Mouse (Mus musculus): ENCODE measurements around the gene Pex14.

The Pex14 gene

DNA sequence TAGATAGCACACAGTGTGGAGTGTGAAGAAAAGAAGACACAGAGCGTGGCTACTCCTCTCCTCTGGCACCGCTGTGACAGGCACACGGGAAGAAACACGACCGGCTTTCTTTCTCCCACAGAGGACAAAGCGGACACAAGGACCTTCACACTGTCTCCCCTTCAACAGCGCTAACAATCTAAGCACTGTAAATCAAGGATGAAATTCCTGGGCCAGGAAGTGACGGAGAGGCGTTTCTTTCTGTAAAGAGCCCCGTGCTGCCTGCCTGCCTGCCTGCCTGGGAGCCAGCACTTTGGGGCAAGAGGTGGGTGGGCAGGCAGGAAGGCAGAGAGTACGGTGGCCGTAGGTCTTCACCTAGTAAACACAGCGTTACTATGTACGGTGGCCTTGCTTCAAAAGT, 42.2 kb downstream of the Pex14 start:
- no peak for DNase-seq (ENCODE audit: low spot score)

DNA sequence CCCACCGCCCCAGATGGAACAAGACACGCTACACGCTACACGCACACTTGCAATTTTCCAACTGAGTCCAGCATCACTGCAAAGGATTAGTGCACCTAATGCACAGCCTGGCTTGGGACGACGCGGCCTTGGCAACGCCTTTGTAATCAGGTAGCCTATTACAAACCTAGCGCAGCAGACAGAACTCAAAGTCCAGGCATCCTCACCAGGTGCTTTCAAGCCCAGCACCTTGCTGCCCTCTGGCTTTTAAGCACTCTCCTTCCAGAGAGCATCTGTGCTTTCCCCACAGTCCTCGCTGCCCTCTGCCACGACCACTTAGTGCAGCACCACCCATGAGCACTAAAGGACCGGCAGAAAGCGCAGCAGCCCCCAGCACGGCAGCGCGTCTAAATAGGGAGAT, 42.7 kb downstream of the Pex14 start:
- DNase-seq (ENCODE audit: low spot score) = no peak

DNA sequence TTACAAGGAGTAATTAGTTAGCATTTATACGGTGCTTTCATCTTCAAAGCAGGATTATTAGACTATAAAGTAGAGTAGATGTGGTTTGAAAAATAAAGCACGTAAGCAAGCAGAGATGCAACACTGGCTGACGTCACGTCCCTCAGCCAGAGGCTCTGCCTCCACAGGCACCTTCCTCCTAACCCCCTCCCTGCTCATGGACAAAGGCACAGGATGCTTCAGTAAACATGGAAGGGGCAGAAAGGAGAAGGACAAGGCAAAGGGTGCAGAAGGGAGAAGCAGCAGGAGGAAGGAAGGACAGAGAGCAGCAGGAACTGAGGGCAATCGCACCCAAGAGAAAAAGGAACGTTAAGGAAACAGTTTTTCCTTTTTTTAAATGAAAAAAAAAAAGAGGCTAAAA, 43.8 kb downstream of the Pex14 start:
- no peak for DNase-seq (ENCODE audit: low spot score)

DNA sequence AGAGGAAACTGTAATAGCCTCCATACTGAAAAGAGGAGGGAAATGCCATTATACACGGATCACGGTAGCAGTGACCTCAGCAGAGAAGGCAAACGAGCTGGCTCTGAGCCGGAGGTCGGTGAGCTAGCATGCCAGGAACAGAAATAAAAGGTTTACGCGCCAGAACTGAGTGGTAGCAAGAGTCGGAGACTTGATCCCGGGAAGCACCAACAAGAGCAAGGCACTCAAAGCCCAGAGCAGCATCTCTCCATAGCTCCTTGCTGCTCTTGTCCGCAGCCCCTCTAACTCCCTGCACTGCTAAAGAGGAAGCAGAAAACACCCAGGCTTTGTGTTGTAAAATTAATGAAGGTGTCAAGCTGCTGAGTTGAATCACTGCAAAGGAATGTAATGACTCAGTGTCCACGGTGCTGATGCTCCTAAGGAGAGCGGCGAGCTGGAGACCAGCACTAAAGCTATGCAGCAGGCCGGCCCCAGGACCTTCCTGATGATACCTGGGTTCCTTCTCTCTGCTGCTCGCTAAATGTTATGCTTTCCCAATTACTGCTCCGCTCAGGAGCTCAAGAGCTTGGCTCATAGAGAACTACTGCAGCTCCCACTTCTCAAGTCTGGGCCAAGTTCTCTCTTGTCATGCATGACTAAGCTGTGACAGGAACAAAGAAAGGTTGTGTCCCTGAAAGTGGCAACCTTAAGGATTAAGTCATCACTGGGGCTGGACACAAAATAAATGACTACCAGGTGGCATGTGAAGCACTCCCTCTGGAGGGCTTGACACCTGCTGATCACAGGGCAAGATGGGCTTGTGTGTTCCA, 50.1 kb downstream of the Pex14 start:
- no peak for DNase-seq (ENCODE audit: low spot score)

DNA sequence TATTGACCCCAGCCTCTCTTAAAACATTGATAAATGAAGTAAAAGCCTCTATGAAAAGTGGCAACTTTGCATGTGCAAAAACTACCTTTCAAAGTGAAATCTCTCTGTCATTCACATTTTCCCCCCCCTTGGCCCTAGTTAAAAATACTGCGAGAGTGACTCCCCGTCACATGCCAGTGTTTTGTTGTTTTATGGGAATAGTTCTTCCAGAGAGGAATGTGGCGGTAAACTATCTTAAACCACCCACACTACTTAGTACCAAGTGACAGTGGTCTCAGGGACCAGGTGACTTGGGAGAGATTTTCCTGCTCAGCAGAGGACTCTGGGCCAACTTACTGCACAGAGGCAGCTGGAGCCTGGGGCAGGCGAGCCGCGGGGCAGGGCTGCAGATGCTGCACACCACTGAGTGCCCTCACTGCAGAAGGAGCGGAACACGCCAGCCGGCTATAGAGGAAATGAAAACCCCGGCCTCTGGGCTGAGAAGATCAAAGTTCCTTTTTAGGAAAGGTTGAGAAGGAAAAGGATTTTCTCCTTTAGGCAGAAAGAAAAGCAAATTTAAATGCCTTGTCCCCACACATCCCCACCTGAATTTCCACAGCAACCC, 50.9 kb downstream of the Pex14 start:
- DNase-seq (ENCODE audit: low spot score) = no peak

DNA sequence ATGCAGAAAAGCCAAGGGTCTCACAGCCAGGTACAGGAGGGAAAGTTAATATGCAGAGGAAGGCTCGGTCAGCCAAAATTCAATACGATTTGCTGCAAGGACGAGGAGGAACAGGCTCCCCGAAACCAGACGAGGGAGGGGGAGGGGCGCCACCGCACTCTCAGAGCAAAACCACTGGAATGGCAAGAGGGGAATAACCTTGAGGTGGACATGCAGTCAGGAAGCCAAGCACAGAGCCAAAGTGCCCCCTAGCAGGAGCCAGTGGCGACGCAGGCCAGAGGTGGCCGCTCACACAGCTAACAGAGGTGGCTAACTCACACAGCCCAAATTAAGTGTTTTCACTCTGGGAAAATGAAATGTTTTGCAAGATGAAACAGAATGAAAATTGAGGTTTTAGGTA, 52.3 kb downstream of the Pex14 start:
- DNase-seq (ENCODE audit: low spot score) = peak; percentile 79

DNA sequence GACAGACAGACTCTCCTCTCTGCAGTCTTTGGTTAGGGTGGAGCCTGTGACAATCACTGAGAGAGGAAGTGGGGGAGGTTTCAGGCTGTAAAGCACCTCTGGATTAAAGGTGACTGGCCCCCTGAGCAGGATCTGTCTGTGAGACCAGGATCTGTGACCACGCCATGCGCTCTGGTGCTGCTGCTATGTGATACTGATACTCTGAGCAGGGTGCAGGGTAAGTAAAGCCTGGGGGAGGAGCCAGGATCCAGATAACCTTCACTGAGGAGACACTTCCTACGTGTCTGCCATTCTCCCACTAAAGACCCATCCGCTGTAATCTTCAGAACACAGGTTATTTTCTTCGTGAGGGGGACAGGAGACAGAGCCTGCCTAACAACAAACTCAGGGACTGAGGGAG, 53.8 kb downstream of the Pex14 start:
- DNase-seq (ENCODE audit: low spot score) = no peak

DNA sequence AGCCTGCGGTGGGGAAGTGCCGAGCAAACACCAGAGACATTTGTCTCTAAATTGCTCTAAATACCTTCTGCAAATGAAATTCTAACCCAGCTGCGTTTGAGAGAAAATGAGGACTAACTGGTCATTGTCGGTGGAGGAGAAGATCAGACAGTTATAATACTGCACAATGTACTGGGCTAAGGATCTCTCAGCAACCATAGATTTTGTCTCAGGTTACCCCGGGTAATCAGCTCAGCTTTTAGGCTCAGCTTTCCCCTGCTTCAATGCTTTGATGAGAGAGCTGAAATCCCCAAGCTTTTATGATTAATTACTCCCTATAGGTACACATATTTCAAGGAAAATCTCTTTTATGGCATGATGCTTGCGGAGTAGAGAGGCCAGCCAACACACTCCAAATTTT, 59.4 kb downstream of the Pex14 start:
- DNase-seq (ENCODE audit: low spot score) = no peak

DNA sequence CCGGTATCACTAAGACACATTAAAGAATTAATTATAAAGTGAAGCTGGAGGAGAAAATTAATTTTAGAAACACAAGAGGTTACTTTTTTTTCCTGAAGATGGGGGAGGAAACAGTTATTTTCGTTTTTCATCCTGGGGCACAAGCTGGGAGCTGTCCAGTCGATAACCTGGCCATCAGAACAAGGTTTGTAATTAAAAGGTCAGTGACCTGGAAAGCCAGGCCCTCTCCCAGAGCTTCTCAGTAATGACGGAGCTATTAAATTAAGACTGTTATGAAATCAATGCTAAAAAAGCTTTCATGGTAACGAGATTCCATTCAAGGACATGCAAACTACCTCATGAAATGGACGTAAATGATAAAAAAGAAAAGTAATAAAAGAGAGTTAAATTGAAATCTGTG, 62.0 kb downstream of the Pex14 start:
- no peak for DNase-seq (ENCODE audit: low spot score)

DNA sequence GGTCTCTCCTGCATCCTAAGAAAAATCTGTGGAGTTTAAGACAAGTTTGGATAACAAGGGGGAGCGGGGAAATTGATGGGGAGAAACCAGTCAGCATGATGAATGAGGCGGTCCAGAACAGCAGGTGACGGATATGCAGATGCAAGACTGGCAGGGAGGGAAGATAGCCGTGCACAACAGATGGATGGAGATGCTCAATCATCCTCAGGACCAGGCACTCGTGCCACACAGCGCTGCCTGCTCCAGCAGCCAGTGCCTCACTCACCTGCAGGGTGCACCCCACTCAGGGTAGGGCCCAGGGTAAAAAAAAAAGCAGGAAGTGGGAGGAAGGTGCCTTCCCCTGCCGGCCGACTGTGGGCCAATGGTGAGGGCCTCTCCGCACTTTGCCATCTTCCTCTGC, 63.1 kb downstream of the Pex14 start:
- DNase-seq (ENCODE audit: low spot score) = no peak

DNA sequence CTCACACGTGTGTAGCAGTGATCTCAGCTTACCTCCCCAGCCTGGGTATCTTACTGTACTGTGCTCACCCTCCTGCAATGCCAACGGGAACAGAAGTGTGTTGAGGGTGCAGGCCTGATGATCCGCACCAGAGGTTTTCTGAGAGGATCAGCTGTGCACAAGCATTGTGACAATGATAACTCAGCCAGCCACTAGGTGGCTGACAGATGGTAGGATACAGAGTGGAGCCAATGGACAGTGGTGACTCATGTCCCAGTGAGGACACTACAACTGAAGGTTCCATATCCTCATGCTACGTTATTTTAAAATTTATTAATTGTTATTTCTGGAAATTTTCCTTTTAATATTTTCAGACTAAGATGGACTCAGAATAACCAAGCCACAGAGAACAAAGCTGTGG, 68.2 kb downstream of the Pex14 start:
- DNase-seq (ENCODE audit: low spot score) = no peak

DNA sequence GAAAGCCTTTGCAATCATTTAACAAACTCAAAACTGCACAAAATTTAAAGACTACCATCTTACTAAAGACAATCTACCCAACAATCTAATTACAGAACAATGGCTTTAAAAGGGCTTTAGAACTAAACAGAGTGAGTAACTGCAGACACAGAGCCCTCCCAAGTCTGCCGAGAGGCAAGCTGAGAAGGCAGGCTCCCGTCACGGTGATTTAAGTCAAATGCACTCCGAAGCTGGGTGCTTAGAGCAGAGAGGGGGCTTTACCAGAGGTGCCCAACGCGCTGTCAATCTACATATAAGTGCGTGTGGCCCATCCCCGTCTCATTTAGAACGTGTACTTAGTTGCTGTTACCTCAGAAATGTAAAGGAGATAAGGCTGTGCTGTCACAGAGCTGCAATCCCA, 72.1 kb downstream of the Pex14 start:
- no peak for DNase-seq (ENCODE audit: low spot score)

DNA sequence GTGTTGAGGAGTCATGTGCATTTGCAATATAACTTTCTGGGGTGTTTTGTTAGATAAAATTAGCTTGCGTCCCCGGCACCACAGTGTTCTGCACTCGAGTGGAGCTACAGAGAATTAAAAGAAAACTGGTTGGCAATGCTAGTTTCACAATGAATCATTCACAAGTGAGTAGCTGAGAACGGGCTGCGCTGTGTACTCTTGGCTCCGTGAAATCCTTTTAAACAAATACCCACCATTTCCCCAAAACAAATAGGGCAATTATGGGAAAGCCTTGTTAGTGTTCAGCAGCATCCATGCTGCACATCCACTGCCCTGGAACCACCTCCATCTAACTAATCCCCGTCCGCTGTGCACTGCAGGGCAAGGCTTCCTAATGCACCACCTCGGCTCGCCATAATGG, 74.4 kb downstream of the Pex14 start:
- DNase-seq (ENCODE audit: low spot score) = no peak

DNA sequence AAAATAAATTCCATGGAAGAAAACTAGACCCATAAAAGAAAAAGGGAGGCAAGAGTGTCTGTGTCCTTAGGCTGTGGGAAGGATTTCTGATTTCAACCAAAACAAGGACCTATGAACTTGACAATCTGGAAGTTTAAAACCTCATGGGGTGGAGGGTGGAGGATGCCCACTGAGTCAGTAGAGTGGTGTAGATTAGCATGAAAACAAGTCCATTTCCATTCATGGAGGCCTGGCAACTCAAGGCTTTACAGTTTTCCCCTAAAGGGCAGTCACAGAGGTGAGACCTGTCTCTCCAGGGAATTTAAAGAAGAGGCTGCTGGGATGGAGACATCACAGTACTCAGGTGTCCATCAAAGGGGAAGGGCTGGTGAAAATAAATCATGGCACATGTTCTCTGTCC, 78.7 kb downstream of the Pex14 start:
- no peak for DNase-seq (ENCODE audit: low spot score)

DNA sequence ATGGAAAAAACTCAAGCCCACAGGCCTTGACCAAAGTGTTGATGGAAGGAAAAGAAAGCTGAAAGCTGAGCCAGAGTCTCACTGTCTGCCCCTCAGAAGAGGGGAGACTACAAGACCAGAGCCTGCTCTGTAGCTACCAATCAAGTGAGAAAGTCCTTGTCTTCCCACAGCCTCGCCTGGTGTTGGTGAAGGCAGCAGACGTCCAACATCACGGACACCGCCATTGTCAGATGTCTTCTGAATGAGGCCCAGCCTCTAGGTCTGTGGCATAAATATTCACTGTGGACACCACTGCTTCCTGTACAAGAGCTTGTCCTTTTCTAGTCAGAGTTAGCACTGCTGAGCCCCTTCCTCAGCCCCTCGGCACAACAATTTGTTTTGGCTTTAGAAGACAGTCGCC, 80.2 kb downstream of the Pex14 start:
- DNase-seq (ENCODE audit: low spot score) = no peak

DNA sequence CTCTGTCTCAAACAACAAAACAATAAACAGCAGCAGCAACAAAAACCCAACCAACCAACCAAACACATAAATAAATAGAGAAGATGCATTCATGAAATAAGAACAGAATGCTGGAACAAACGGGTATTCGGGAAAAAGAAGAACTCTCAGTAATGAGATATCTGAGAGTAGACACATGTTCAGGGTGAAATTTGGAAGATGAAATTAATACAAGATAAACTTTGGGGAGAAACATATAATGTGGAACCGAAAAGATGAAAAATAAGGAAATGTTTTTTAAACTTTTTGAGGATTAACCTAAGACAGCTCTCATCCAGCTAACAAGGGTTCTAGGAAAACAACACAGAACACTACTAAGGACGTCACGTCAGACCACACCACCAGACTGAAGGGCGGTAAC, 92.9 kb downstream of the Pex14 start:
- no peak for DNase-seq (ENCODE audit: low spot score)

DNA sequence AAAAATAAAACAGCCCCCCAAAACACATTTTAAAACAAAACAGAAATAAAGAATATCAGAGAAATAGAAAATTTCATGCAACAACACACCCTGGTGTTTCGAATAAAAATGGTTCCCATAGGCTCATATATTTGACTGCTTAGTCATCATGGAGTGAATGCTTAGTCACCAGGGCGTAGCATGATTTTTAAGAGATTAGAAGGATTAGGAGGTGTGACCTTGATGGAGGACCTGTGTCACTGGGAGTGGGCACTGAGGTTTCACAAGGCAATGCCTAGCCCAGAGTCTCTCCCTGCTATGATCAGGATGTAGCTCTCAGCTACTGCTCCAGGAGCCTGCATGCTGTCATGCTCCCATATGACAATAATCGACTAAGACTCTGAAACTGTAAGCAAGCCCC, 93.6 kb downstream of the Pex14 start:
- no peak for DNase-seq (ENCODE audit: low spot score)

DNA sequence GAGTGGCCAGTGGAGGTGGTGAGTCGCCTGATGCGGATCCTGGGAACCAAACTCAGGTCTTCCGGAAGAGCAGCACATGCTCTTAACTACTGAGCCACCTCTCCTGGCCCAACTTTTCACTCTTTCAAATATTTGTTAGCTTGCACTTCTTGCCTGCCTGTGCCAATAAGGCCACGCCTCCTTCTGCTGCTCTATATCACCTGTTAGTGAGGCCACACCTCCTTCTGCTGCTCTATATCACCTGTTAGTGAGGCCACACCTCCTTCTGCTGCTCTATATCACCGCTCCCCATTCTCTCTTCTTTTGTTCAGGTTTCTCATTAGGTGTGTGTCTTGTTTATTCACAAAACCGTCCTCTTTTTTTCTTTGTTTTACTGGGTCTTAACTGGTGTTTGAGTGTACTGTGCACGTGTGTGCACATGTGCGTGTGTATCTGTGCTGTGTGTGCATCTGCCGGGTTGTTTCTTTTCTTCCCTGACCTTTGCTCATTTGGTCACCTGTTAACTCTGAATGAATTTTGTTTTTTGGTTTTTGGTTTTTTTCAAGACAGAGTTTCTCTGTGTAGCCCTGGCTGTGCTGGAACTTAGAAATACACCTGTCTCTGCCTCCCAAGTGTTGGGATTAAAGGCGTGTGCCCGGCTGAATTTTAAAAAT, 97.1 kb downstream of the Pex14 start:
- no peak for DNase-seq (ENCODE audit: low spot score)

DNA sequence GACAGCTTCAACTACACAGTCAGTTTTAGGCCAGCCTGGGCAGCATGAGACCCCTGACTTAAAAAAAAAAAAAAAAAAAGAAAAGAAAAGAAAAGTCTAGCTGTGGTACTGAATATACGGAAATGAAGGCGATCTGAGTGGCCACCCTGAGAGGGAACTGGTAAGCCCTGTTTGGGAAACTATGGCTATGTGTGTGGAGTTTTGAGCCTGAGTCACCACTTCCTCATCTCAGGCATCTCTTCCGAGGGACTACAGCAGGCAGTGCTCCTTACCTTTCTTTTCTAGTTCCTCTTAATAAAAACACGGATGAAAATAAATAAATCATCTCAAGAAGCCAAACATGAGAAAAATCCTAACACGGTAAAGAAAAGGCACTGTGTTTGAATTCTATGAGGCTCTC, 98.2 kb downstream of the Pex14 start:
- no peak for DNase-seq (ENCODE audit: low spot score)

DNA sequence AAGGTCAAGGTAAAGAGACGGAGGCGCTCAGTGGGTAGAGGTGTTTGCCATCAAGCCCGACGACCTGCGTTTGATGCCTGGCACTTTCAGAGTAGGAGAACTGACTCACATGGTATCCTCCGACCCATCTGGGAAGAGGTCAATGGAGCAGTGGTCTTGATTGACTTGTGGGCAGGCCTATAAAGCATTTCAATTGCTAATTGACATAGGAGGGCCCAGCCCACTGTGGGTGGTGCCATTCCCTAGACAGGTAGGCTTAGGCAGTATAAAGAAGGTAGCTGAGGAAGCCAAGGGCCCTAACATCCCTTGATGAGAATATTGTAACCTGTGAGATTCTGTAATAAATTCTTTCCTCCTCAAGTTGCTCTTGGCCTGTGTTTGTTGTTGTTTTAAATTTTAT, 98.9 kb downstream of the Pex14 start:
- no peak for DNase-seq (ENCODE audit: low spot score)

DNA sequence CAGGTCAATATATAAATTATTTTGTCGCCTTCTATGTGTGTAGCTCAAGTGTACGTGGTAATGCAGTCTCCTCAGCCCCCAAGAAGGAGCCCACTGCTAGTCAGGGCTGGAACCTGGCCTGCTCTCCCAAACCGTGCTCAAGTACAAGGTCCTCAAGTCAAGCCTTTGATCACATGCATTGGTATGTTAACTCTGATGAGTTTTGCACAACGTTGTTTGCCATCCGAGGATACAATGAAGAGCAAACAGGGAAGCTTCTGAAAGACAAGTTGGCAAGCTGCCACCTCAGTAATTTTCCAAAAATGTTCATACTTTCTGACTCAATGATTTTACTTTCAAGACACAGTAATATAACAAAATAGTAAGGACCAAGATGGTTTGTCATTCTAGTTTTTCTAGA, 105.7 kb downstream of the Pex14 start:
- DNase-seq (ENCODE audit: low spot score) = no peak

DNA sequence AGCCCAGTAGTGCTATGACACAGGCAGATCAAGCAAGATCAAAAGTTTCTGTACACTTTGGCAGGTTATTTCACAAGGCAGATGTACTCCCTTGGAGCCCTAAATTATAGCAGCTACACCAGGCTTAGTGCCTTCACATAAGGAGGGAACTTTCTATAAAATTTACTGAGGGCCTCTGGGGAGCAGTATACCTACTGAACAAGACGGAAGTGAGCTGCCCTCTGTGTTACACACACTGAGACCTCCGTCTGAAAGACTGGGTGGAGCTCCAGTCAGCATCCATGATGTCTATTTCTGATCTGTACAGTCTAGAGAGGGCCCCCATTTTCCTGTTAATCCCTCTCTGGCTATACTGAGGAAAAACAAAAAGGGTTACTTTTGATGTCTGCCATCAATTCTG, 109.6 kb downstream of the Pex14 start:
- DNase-seq (ENCODE audit: low spot score) = no peak
